Mouse (Mus musculus): ENCODE data around the gene Ptpn6.

DNA sequence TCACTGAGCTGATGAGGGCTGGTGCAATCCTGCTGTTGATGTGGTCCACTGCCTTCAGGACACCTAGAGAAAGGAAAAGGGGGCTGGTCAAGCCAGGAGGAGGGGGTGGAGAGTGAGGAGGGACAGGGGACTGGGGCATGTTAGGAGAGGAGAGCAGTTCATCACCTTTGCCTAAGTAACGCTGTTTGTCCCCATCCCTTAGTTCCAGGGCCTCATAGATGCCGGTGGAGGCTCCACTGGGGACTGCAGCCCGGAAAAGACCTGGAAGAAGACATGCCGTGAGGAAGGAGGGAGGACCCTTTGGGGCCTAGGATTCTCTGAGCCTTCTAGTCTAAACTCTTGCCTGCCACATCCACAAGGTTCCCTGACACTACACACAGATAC lies 29.0 kb upstream of the Ptpn6 start:
- TF ChIP-seq CTCF (IDR thresholded peaks at IDR 0.05; ENCODE audit: extremely low read depth, insufficient read depth, insufficient read length, insufficient replicate concordance) (no peak), POLR2A (IDR thresholded peaks at IDR 0.05; ENCODE audit: low read depth, low read length) (no peak)

Measured in spleen, adult 2 months (tissue).